Mouse (Mus musculus) liver, embryonic 14.5 days (tissue): ENCODE data around the gene AW822073.

ENCODE experiments used
- CTCF ChIP-seq: IDR thresholded peaks from 2 replicates; pipeline ENCODE4 v1.5.1; 2016; ENCODE audit warnings: antibody characterized with exemption, low read depth, control low read depth
- EP300 ChIP-seq: IDR thresholded peaks from 2 replicates; pipeline ENCODE4 v1.6.1; 2016; ENCODE audit warnings: antibody characterized with exemption, low read depth

- TF ChIP-seq CTCF (no peak), EP300 (no peak)
Observed at GRCm38 (mm10) chr10:58205986-58206385, 18.7 kb downstream of the AW822073 start.
